Mouse (Mus musculus) midbrain, embryonic 11.5 days (tissue): ENCODE results near the gene Wdr66. TPM values are rescaled to one million over a fixed set of nuclear protein-coding genes. Genes with fewer than 3 reads are reported as not detected.

Experiments
- ATAC-seq: fragments of 200-750 bp; cut with Nextera tagmentation; 2 replicates; pipeline ENCODE4 v1.8.0; 2017; ENCODE audit warnings: moderate TSS enrichment, moderate library complexity; ENCODE audit not compliant: low FRiP score
- DNase-seq: peaks from one replicate; pipeline ENCODE4 v3.0.0; 2015; ENCODE audit warnings: low spot score; ENCODE audit errors: missing footprints
- H3K27ac ChIP-seq: fragments of 300-500 bp; sonication (generic); 2 replicates; pipeline ENCODE4 v1.5.1; 2014; ENCODE audit warnings: low read depth, low read length
- H3K27me3 ChIP-seq: fragments of 300-500 bp; sonication (generic); 2 replicates; pipeline ENCODE4 v1.6.1; 2014; ENCODE audit warnings: mild to moderate bottlenecking, low read length, moderate library complexity, mixed read lengths; ENCODE audit not compliant: control insufficient read depth, insufficient read depth
- H3K36me3 ChIP-seq: fragments of 300-500 bp; sonication (generic); 2 replicates; pipeline ENCODE4 v1.6.1; 2014; ENCODE audit warnings: mild to moderate bottlenecking, low read length, moderate library complexity, mixed read lengths; ENCODE audit not compliant: control insufficient read depth, insufficient read depth
- H3K4me1 ChIP-seq: fragments of 300-500 bp; sonication (generic); 2 replicates; pipeline ENCODE4 v1.6.1; 2014; ENCODE audit warnings: low read length; ENCODE audit not compliant: control insufficient read depth, insufficient read depth
- H3K4me2 ChIP-seq: fragments of 300-500 bp; sonication (generic); 2 replicates; pipeline ENCODE4 v1.6.1; 2014; ENCODE audit warnings: mild to moderate bottlenecking, moderate library complexity
- H3K4me3 ChIP-seq: fragments of 300-500 bp; sonication (generic); 2 replicates; pipeline ENCODE4 v1.5.1; 2014; ENCODE audit warnings: low read depth, low read length
- H3K9ac ChIP-seq: fragments of 300-500 bp; sonication (generic); 2 replicates; pipeline ENCODE4 v1.6.1; 2014; ENCODE audit warnings: low read length
- H3K9me3 ChIP-seq: fragments of 300-500 bp; sonication (generic); 2 replicates; pipeline ENCODE4 v1.6.1; 2016; ENCODE audit warnings: low read length; ENCODE audit not compliant: control insufficient read depth
- WGBS: fragments of 180-500 bp; shearing (Covaris S2); extraction: QIAGEN DNeasy Blood & Tissue Kit; methylation state at CpG from one replicate; pipeline ENCODE4 v1.1.7; 2014; 5-methylcytosine and 5-hydroxymethylcytosine counted together
- polyA plus RNA-seq: library from polyadenylated mRNA; unstranded; fragments of >200 nt; fragmentation: Nextera tagmentation; extraction: Ambion mirVana; gene quantifications from 2 replicates; pipeline ENCODE4 v1.2.1, GENCODE M21; 2014

The Wdr66 gene
- polyA plus RNA-seq, 1 experiment from 2014 or later: 4.7 TPM

DNA sequence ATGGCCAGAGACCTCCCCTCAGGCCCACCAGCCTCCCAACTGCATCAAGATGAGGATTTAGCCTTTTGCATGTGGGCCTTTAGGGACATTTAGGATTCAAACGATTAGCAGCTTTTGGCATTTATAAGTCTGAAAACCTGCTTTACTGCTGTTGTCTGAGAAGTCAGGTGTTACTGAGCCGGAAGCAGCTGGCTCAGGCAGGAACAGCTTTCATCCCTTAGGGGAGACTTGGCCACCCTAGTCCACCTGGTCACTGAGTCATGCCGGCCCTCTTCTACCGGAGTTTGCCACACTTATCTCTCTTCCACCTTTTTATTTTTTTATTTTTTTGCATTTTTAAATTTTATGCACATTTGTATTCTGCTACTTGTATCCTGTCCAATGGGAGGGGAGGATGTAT is 105.4 kb downstream of the Wdr66 start:
- H3K4me3 ChIP-seq: no peak overlapping the region
- no peak for DNase-seq
- H3K27ac ChIP-seq: no peak overlapping the region
- no peak overlapping the region for H3K4me2 ChIP-seq
- no peaks in the 10 kb centered on the region for H3K27me3 ChIP-seq
- whole genome bisulfite sequencing: 98% methylated on average over 4 of the region's 4 CpGs
- H3K36me3 ChIP-seq: peaks cover 45% of the 10 kb centered on the region
- ATAC-seq: no peak
- no peak overlapping the region for H3K9ac ChIP-seq
- H3K9me3 ChIP-seq: no peaks in the 10 kb centered on the region
- H3K4me1 ChIP-seq: no peaks in the 10 kb centered on the region

DNA sequence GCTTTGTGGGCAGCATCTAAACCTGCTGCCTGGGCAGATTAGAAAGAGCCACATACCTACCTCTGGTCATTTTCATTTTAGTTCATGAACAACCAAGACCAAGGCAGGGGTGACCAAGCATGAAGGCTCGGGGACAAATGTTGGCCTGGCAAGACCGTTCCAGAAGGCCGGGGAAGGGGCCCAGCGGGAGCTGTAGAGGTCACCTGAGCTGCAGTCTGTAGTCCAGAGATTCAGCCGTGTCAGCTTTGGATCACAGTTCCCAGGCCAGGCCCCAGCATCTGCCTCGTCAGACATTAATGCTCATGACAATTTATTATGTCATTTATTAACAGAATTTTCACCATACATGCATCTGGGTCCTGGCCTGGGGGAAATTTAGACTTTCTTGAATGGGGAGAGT is 107.5 kb downstream of the Wdr66 start:
- no peak overlapping the region for H3K4me2 ChIP-seq
- WGBS: 93% methylated on average over 6 of the region's 6 CpGs
- no peak for ATAC-seq

DNA sequence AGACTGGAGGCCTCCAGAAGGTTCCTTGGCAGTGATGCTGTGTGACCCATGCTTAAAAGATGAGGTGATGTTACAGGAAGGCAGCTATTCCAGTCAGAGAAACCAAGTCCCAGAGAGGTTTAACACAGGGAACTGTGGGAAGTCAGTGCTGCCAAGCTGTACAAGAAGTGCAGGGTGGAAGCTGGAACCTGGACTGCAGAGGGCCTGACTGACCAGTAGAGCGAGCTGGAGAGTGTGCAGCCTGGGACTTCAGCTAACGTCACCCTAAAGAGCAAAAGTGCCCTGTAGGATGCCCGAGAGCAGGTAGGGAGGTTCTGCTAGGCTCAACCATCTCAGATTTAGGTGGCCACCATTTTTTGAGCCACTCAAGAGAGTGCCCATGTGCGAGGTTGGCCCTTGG is 111.0 kb downstream of the Wdr66 start:
- H3K9ac ChIP-seq: no peak overlapping the region
- no peak overlapping the region for H3K4me3 ChIP-seq
- DNase-seq (no peak), ATAC-seq (no peak)
- H3K4me1 ChIP-seq: no peaks in the 10 kb centered on the region
- 89% methylated on average over 4 of the region's 4 CpGs for WGBS
- H3K9me3 ChIP-seq: no peaks in the 10 kb centered on the region
- H3K4me2 ChIP-seq: no peak overlapping the region
- H3K27me3 ChIP-seq: no peaks in the 10 kb centered on the region
- H3K36me3 ChIP-seq: peaks cover 44% of the 10 kb centered on the region
- no peak overlapping the region for H3K27ac ChIP-seq

More for the DNA sequence above, 107.5 kb downstream of the Wdr66 start:
- no peaks in the 10 kb centered on the region for H3K4me1 ChIP-seq
- H3K27ac ChIP-seq: no peak overlapping the region
- H3K9ac ChIP-seq: no peak overlapping the region
- H3K9me3 ChIP-seq: no peaks in the 10 kb centered on the region
- H3K36me3 ChIP-seq: peaks cover 62% of the 10 kb centered on the region
- no peak for DNase-seq
- H3K4me3 ChIP-seq: no peak overlapping the region
- H3K27me3 ChIP-seq: no peaks in the 10 kb centered on the region

DNA sequence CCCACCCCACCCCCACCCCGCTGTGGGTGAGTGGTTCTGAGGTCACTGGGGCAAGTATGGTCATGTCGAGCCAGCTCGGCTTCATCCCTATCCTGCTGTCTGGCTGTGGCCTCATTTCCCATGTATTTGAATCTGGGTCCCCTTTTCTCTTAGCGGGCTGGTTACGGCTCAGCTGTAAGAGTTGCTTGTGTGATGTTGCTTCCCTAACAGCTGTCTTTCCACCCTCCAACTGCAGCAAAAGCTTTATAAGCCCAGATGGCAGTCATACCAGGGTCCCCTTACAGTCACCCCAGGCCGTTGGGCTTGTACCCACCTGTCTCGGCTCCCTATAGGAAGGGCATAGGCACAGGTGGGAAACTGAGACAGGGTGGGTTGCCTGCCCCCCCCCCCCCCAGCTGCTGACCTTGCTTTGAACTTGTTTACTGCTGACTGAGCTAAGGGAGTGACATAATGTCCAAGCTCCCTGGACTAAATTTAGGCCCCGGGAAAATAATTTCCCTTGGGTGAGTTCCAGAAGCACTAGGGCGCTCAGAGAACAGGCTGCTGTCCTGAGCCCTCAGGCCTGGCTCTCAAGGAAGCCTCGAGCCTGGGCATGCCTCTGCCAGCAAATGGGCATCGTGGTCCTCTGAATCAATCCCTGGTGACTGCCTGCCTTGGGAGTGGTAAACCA is 112.5 kb downstream of the Wdr66 start:
- WGBS: 91% methylated on average over 11 of the region's 11 CpGs
- H3K36me3 ChIP-seq: peaks cover 44% of the 10 kb centered on the region
- DNase-seq: no peak
- H3K9ac ChIP-seq: no peak overlapping the region
- H3K4me2 ChIP-seq: no peak overlapping the region
- H3K4me1 ChIP-seq: no peaks in the 10 kb centered on the region
- ATAC-seq: no peak
- H3K27ac ChIP-seq: no peak overlapping the region
- H3K9me3 ChIP-seq: no peaks in the 10 kb centered on the region
- H3K4me3 ChIP-seq: no peak overlapping the region
- no peaks in the 10 kb centered on the region for H3K27me3 ChIP-seq

DNA sequence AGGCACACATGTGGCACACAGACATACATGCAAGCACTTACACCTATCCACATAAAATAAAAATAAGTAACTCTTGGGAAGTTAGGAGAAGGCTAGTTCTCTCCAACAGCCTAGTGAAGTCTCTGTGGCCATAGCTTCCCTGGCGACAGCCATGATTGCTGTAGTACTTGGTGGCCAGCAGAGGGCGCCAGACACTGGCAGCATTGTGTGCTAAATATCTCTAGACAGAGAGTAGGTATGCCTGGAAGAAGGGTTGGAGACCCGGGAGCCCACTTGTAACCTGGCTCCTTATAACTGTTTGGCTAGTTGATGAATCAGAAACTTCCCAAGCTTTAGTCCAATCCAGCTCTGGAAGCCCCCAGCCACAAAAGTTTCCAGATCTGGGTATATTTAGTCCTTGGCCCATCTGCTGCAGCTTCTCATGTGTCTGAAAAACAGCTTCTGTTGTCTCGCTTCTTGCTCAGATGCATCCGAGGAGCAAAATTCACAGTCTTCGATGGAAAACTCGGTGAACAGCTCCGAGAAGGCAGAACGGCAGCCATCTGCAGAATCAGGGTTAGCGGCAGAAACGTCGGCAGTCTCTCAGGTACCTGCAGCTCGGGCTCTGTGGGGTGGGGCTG is 117.1 kb downstream of the Wdr66 start:
- H3K4me2 ChIP-seq: no peak overlapping the region
- H3K9me3 ChIP-seq: no peaks in the 10 kb centered on the region
- H3K4me1 ChIP-seq: no peaks in the 10 kb centered on the region
- H3K4me3 ChIP-seq: no peak overlapping the region
- no peaks in the 10 kb centered on the region for H3K27me3 ChIP-seq
- no peak for ATAC-seq
- 82% methylated on average over 13 of the region's 13 CpGs for WGBS
- H3K9ac ChIP-seq: no peak overlapping the region
- H3K36me3 ChIP-seq: peaks cover 47% of the 10 kb centered on the region
- DNase-seq: peak; percentile 91
- H3K27ac ChIP-seq: no peak overlapping the region

DNA sequence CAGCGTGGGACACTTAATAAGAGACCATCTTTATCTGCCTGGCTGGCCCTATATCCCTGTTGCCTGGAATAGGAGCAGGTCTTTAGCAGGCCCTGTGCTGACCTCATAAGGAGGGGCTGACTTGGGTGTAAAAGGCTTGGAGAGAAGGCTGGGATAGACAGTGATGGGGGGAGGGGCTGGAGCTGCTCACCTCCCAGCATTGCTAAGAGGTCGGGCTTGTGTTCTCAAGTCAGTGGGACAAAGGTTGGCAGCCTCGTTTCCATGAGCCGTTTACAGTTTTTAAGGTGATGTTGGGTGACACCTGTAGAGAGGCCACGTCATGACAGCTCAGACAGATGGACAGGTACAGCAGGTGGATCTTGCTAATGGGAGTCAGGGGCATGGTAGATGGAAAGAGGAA is 118.1 kb downstream of the Wdr66 start:
- 91% methylated on average over 5 of the region's 5 CpGs for WGBS
- Histone ChIP-seq H3K4me1 (no peaks in the 10 kb centered on the region), H3K27me3 (no peaks in the 10 kb centered on the region), H3K9me3 (no peaks in the 10 kb centered on the region), H3K9ac (no peak overlapping the region), H3K4me3 (no peak overlapping the region), H3K36me3 (peaks cover 38% of the 10 kb centered on the region), H3K4me2 (no peak overlapping the region), H3K27ac (no peak overlapping the region)
- DNase-seq (no peak), ATAC-seq (no peak)

DNA sequence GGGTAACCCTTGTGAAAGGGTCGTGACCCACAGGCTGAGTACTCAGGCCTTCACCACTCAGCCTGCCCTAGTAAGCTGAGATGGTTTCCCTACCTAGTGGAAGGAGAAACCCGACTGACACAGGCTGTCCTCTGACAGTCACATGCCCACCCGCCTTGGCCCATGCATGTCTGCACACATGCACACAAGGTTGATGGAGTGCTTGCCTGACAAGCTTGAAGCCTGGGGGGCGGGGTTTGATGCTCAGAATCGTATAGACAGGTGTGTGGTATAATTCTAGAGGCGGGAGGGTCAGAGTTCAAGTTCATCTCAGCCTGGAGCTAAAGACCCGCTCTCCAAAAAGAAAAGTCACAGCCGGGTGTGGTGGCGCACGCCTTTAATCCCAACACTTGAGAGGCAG is 123.4 kb downstream of the Wdr66 start:
- no peaks in the 10 kb centered on the region for H3K27me3 ChIP-seq
- H3K4me1 ChIP-seq: no peaks in the 10 kb centered on the region
- H3K27ac ChIP-seq: no peak overlapping the region
- H3K4me3 ChIP-seq: no peak overlapping the region
- H3K36me3 ChIP-seq: peaks cover 31% of the 10 kb centered on the region
- no peaks in the 10 kb centered on the region for H3K9me3 ChIP-seq
- DNase-seq (no peak), ATAC-seq (no peak)
- H3K4me2 ChIP-seq: no peak overlapping the region
- 89% methylated on average over 10 of the region's 10 CpGs for WGBS
- no peak overlapping the region for H3K9ac ChIP-seq

DNA sequence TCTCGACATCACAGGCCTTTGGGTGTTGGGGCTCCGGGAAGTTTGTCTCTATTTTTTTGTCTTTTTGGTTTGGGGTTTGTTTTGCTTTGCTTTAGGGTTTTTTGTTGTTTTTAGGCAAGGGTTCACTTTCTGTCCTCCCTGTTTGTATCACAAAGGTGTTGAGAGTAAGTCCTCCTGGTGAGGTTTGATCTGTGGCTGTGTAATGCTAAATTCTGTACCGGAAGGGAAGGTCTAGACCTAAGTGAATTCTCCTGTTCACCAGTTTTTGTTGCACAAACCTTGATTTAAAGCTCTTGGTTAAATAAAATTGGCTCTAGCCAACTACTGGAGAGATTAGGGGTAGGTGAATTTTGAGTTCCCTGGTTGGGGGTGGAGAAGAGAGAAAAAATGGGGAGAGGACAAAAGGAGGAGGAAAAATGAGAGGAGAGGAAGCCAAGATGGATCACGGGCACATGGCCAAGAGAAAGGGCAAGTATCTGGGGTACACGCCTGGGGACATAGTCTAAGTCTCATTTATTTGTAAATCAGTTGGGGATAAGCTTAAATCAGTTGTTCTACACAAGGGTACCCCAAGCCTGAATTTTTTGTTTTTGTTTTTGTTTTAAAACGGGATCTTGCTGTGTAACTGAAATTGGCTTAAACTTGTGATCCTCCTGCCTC is 124.0 kb downstream of the Wdr66 start:
- H3K4me2 ChIP-seq: no peak overlapping the region
- no peak overlapping the region for H3K9ac ChIP-seq
- 94% methylated on average over 6 of the region's 6 CpGs for WGBS
- no peak for ATAC-seq
- no peak for DNase-seq
- no peaks in the 10 kb centered on the region for H3K9me3 ChIP-seq
- H3K4me1 ChIP-seq: no peaks in the 10 kb centered on the region
- H3K27ac ChIP-seq: no peak overlapping the region; the same call in 1 of the 2 replicates
- H3K27me3 ChIP-seq: no peaks in the 10 kb centered on the region
- peaks cover 28% of the 10 kb centered on the region for H3K36me3 ChIP-seq
- H3K4me3 ChIP-seq: no peak overlapping the region

DNA sequence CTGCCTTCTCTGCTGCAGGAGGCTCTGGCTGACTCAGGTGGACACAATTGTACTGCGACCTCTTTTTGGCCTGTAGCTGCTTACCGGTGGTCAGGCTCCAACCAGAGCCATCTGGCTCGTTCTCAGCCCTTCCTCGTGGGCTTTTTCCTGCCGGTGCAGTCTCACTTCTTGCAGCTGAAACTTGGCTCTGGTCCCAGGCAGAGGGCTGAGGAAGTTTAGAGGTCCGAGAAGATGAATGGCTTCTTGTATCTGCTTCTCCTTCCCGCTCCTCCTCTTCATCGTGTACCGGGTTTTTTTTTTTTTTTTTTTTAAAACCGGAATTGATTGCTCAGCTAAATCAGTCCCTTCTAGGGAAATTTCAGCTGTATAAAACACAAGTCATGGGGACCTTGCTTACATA is 124.7 kb downstream of the Wdr66 start:
- Histone ChIP-seq H3K9ac (no peak overlapping the region), H3K9me3 (no peaks in the 10 kb centered on the region), H3K4me3 (no peak overlapping the region), H3K27me3 (no peaks in the 10 kb centered on the region), H3K4me2 (no peak overlapping the region), H3K4me1 (no peaks in the 10 kb centered on the region), H3K36me3 (peaks cover 21% of the 10 kb centered on the region), H3K27ac (no peak overlapping the region)
- DNase-seq (no peak), ATAC-seq (no peak)
- WGBS: 87% methylated on average over 10 of the region's 10 CpGs
